Mouse (Mus musculus): ENCODE results near the gene Armh4.
"Not testable (repeated sequence)": the region's sequence is repeated elsewhere in the genome, so short reads cannot be mapped to it uniquely, and the experiment has no call there.

- not testable (repeated sequence) for TF ChIP-seq POLR2A, CTCF (IDR thresholded peaks at IDR 0.05; ENCODE audit: insufficient read depth, low read depth, low read length)
Measured at GRCm38 (mm10) chr14:49818713-49819208, 35.6 kb upstream of the Armh4 start.

Measured in olfactory bulb, adult 2 months (tissue).